Mouse (Mus musculus): Measurements from ENCODE around the gene Elf3. TPM values are rescaled to one million over a fixed set of nuclear protein-coding genes. Genes with fewer than 3 reads are reported as not detected.
A peak's percentile ranks its signal among the peaks of the same experiment; 100 is the strongest.

Gene Elf3
- polyA plus RNA-seq (2015; fragmentation: Nextera tagmentation; extraction: Ambion mirVana) = 1.4 and 2.6 TPM in 2 replicates

DNA sequence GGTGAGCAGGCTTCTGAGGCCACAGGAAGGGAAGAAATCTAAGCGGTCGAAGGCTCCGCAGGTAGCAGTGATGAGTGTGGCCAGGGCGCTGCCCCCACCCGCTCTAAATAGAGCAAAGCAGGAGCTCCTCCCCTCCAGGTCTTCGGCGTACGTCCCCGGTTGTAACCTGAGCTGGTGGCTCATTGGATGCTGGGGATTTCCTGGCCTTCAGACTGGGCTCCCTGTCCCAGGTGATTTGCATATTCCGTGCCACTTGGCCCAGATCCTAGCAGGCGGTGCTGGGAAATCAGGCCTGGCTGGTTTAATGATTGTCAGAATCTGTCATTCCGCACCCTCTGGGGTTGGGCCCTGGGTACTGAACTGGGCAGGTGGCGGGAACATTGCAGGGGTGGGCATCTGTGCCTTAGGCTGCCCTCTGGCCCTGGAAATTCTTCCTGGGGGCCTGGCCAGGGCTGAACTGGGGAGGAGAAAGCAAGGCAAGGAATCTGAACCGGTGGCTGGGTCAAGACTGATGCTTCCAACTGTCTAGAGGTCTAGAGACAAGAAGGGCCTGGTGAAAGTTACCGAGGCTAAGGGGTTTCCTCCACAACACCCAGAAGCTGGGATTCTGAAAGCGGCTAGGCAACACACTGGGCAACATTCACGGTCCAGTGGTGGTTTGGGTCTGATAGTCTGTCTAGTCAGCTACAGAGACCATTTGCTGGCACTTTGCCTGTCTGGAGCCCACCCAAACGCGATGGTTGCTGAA lies at the start of gene Elf3:
Elf3 (minus strand) TSS at position 189 of the 748 bp plus-strand sequence.
- Histone ChIP-seq H3K27ac (peak within 1 kb of the TSS; percentile 61; the same call in 1 of the 2 replicates), H3K27me3 (peaks cover 25% of the 10 kb centered on the region; the same call in 1 of the 2 replicates), H3K4me1 (replicated peaks) (peaks cover 19% of the 10 kb centered on the region), H3K4me3 (peak within 1 kb of the TSS; percentile 40), H3K9me3 (replicated peaks) (no peaks in the 10 kb centered on the region), H3K4me2 (peak within 1 kb of the TSS; percentile 75), H3K36me3 (peaks cover 10% of the 10 kb centered on the region; the same call in 1 of the 2 replicates), H3K9ac (peak within 1 kb of the TSS; percentile 45)
- peak; percentile 36 for ATAC-seq (replicated peaks; ENCODE audit: insufficient number of reproducible peaks, insufficient read depth, low FRiP score, low read depth)
- WGBS = 13% methylated on average over 19 of the region's 19 CpGs

DNA sequence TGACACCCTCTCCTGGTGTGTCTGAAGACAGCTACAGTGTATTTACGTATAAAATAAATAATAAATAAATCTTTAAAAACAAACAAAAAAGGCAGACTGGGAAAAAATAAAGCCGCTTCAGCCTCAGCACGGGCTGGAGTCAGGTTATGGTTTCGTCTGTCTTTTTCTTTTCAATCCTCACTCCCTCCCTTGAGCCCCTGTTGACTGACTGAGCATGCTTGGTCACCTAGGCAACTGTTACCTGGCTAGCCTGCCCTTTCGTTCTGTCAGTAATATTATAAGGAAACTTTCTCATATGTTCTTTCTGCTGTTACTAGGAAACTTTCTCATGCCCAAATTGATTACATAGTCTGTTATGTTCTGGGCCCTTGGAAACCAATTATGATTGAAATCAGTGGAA lies 32.5 kb upstream of the Elf3 start:
- Histone ChIP-seq H3K4me3 (no peak overlapping the region), H3K27me3 (no peaks in the 10 kb centered on the region), H3K4me2 (no peak overlapping the region), H3K27ac (no peak overlapping the region), H3K9me3 (replicated peaks) (no peaks in the 10 kb centered on the region), H3K9ac (no peak overlapping the region), H3K4me1 (replicated peaks) (no peaks in the 10 kb centered on the region), H3K36me3 (peaks cover 12% of the 10 kb centered on the region; the same call in 1 of the 2 replicates)
- 81% methylated on average over 5 of the region's 5 CpGs for WGBS
- ATAC-seq (replicated peaks; ENCODE audit: insufficient number of reproducible peaks, insufficient read depth, low FRiP score, low read depth) = no peak

GRCm38 (mm10) chr1:135286311-135286710 lies 27.9 kb upstream of the Elf3 start:
- Histone ChIP-seq H3K4me2 (no peak overlapping the region), H3K27ac (no peak overlapping the region), H3K4me3 (no peak overlapping the region), H3K9ac (no peak overlapping the region), H3K27me3 (no peaks in the 10 kb centered on the region), H3K4me1 (replicated peaks) (peaks cover 23% of the 10 kb centered on the region), H3K9me3 (replicated peaks) (no peaks in the 10 kb centered on the region), H3K36me3 (no peaks in the 10 kb centered on the region)
- ATAC-seq (replicated peaks; ENCODE audit: insufficient number of reproducible peaks, insufficient read depth, low FRiP score, low read depth) = no peak
- WGBS = 42% methylated on average over 2 of the region's 2 CpGs

- peak within 1 kb of the TSS; percentile 97 for H3K9ac ChIP-seq
- H3K27me3 ChIP-seq = no peaks in the 10 kb centered on the region
- H3K4me2 ChIP-seq = peak within 1 kb of the TSS; percentile 87
- H3K4me1 ChIP-seq (replicated peaks) = peaks cover 31% of the 10 kb centered on the region
- no peaks in the 10 kb centered on the region for H3K36me3 ChIP-seq
- ATAC-seq (replicated peaks; ENCODE audit: insufficient number of reproducible peaks, insufficient read depth, low FRiP score, low read depth) = peak; percentile 88
- WGBS = under 1% methylated on average over 38 of the region's 39 CpGs
- peak within 1 kb of the TSS; percentile 83 for H3K4me3 ChIP-seq
- H3K9me3 ChIP-seq (replicated peaks) = no peaks in the 10 kb centered on the region
- peak within 1 kb of the TSS; percentile 93 for H3K27ac ChIP-seq
Measured at GRCm38 (mm10) chr1:135283826-135284291, 25.5 kb upstream of the Elf3 start, which contains the start of gene Rnpep. Gene Rnpep (minus strand): TSS chr1:135284084.

DNA sequence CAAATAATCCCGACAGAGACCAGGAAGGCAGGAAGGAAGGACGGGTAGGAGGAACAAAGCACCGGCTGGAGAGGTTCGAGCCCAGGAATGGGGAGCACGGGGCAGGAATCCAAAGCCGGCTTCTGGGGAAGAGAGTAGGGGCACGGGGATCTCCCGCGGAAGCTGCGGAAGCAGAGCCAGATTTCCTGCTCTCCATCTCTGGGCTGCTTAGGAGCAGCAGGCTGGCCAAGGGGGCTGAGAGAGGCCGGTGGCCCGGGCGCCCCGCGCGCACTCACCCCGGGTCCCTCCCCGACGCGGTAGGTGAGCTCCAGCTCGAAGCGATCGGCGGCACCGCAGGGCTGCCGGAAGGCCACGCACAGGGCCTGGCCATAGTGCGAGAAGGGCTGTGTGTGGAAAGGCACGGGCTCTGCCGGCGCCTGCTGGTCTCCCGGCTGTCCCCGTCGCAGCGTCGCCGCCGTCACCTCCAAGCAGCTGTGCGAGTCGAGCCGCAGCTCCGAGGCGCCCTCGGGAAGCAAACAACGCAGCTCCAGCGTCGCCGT lies 25.0 kb upstream of the Elf3 start:
- Histone ChIP-seq H3K9ac (peak overlapping the region; percentile 97), H3K36me3 (peaks cover 4% of the 10 kb centered on the region; the same call in 1 of the 2 replicates), H3K4me1 (replicated peaks) (peaks cover 31% of the 10 kb centered on the region), H3K27me3 (no peaks in the 10 kb centered on the region), H3K4me3 (peak overlapping the region; percentile 83), H3K27ac (peak overlapping the region; percentile 93), H3K4me2 (peak overlapping the region; percentile 87), H3K9me3 (replicated peaks) (no peaks in the 10 kb centered on the region)
- under 1% methylated on average over 48 of the region's 48 CpGs for WGBS
- ATAC-seq (replicated peaks; ENCODE audit: insufficient number of reproducible peaks, insufficient read depth, low FRiP score, low read depth) = peak; percentile 70

DNA sequence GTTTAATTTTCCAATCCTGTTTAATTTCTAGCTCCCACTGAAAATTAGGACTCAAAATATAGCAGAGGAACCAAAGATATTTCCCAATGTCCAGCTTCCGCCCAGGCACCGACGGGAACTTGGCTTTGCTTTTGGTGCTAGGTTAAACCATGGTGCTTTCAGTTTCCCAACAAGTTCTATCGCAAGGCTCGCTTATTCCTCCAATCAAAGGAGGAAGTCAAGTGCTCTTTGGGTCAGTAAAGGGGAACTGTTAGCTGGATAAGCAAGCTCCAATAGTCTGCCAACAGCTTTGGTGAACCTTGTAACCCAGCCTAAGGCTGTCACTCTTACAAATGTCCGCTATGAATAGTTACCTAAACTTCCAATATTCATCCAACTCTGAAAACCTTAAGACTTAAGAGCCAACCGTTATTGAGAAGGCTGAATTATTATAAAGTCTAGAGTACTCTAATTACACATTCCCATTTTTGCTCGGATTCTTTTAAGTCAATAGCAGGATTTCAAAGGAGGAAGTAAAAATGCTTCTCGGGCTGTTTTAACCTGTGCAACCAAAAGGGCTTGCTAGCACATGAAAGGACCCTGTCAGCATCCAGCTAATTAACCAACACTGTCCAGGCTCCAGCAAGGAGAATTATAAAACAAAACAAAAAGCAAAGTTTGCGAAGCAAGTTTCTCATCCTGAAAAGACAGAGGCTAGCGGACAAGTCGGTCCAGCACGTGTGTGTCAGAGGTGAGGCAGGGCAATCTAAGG lies 24.3 kb upstream of the Elf3 start:
- Histone ChIP-seq H3K27ac (peak overlapping the region; percentile 93), H3K4me1 (replicated peaks) (peaks cover 31% of the 10 kb centered on the region), H3K4me2 (peak overlapping the region; percentile 87), H3K9me3 (replicated peaks) (no peaks in the 10 kb centered on the region), H3K9ac (peak overlapping the region; percentile 97), H3K36me3 (peaks cover 9% of the 10 kb centered on the region; the same call in 1 of the 2 replicates), H3K27me3 (no peaks in the 10 kb centered on the region), H3K4me3 (peak overlapping the region; percentile 83)
- 29% methylated on average over 13 of the region's 13 CpGs for WGBS
- ATAC-seq (replicated peaks; ENCODE audit: insufficient number of reproducible peaks, insufficient read depth, low FRiP score, low read depth) = no peak

DNA sequence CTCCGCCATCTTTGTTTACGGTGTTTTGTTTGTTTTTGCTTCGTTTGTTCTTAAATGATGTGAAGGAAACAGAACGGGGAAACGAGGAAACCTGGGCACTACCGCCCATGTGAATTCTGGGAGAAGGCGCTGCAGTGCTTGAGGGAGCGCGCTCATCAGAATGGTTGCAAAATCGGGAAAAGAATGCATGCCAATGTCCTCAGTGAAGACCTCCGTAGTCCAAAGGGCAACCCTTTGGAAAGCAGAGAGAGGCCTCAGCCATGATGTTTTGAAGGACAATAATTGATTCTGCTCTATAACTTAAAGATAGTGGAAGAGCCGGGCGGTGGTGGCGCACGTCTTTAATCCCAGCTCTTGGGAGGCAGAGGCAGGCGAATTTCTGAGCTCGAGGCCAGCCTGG lies 23.5 kb upstream of the Elf3 start:
- ATAC-seq (replicated peaks; ENCODE audit: insufficient number of reproducible peaks, insufficient read depth, low FRiP score, low read depth) = no peak
- Histone ChIP-seq H3K27ac (no peak overlapping the region), H3K9me3 (replicated peaks) (no peaks in the 10 kb centered on the region), H3K9ac (no peak overlapping the region), H3K4me2 (peak overlapping the region; percentile 87; the same call in 1 of the 2 replicates), H3K4me1 (replicated peaks) (peaks cover 31% of the 10 kb centered on the region), H3K4me3 (no peak overlapping the region), H3K27me3 (no peaks in the 10 kb centered on the region), H3K36me3 (peaks cover 14% of the 10 kb centered on the region)
- 94% methylated on average over 17 of the region's 17 CpGs for WGBS

DNA sequence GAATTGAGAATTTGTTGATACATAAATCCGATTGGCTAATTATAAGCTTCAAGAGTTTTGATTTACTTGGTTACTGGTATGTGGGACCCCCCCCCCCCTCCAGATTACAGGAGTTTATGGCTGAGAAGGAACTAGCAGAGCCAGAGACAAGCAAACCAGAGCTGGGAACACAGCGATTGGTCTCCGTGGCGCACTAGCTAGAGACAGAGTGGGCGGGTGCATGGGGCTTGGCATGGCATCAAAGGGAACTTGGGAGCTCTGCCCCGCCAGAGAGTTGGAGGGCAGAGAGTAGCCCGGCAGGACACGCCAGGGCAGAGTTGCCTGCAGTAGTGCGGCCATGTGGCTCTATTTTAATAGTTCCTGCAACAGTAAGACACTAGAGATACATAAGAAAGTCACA lies 22.3 kb upstream of the Elf3 start:
- H3K4me2 ChIP-seq = no peak overlapping the region
- no peak overlapping the region for H3K4me3 ChIP-seq
- H3K27ac ChIP-seq = peak overlapping the region; percentile 17; the same call in 1 of the 2 replicates
- peaks cover 31% of the 10 kb centered on the region for H3K4me1 ChIP-seq (replicated peaks)
- H3K36me3 ChIP-seq = peaks cover 24% of the 10 kb centered on the region
- H3K9me3 ChIP-seq (replicated peaks) = no peaks in the 10 kb centered on the region
- no peak overlapping the region for H3K9ac ChIP-seq
- peak; percentile 59 for ATAC-seq (replicated peaks; ENCODE audit: insufficient number of reproducible peaks, insufficient read depth, low FRiP score, low read depth)
- 41% methylated on average over 9 of the region's 9 CpGs for WGBS
- H3K27me3 ChIP-seq = no peaks in the 10 kb centered on the region

- Histone ChIP-seq H3K4me1 (replicated peaks) (no peaks in the 10 kb centered on the region), H3K4me3 (no peak overlapping the region), H3K4me2 (no peak overlapping the region), H3K36me3 (peaks cover 32% of the 10 kb centered on the region), H3K27ac (no peak overlapping the region), H3K27me3 (no peaks in the 10 kb centered on the region), H3K9me3 (replicated peaks) (no peaks in the 10 kb centered on the region), H3K9ac (no peak overlapping the region)
- WGBS = 81% methylated on average over 9 of the region's 9 CpGs
- ATAC-seq (replicated peaks; ENCODE audit: insufficient number of reproducible peaks, insufficient read depth, low FRiP score, low read depth) = no peak
Measured at GRCm38 (mm10) chr1:135271371-135271770, 13.0 kb upstream of the Elf3 start.

DNA sequence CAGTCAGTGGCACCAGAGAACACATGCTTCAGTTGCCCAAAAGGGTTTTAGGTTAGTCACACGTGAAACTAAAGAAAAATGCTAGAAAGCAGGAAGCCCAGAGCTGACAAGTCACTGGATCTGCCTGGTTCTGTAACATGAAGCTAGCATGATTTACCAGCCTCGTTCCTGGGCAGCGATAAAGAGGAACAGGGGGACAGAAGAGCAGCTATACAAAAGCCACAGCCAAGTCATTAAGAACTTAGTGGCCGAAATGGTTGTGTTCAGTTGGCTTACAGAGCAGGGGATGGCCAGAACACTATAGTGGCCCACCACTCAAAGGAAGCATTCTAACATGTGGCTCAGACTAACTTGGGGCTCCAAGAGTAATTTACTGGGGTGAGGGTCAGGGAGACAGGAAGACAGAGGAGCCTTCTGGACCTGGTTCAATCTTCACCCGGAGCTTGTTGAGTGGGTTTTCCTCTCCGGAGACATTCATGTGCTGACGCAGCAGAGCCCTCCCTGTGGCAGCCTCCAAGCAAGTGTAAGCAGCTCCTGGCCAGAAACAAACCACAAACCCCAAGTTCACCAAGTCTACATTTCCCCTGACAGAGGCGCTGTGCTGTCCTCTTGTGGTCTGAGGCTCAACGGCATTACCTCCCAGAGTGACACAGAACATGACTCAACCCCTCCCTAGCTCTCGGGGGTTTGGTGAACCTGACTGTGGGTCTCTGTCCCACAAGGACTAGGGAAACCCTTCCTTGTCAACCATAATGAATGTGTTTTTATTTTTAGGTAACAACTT lies 9.5 kb upstream of the Elf3 start:
- no peak for ATAC-seq (replicated peaks; ENCODE audit: insufficient number of reproducible peaks, insufficient read depth, low FRiP score, low read depth)

More for the DNA sequence above, 9.5 kb upstream of the Elf3 start:
- Histone ChIP-seq H3K4me3 (no peak overlapping the region), H3K9ac (no peak overlapping the region), H3K4me1 (replicated peaks) (no peaks in the 10 kb centered on the region), H3K27ac (no peak overlapping the region), H3K36me3 (peaks cover 46% of the 10 kb centered on the region), H3K4me2 (no peak overlapping the region), H3K9me3 (replicated peaks) (no peaks in the 10 kb centered on the region), H3K27me3 (no peaks in the 10 kb centered on the region)
- 75% methylated on average over 10 of the region's 10 CpGs for WGBS
